Mouse (Mus musculus): ENCODE measurements around the gene Prpsap1. TPM values are rescaled to one million over a fixed set of nuclear protein-coding genes. Genes with fewer than 3 reads are reported as not detected.

Prpsap1 gene
- 10 to 100 TPM; 25.1 to 29.4 TPM for total RNA-seq (2021)
- long read RNA-seq, experiment 1, transcript Prpsap1-201 (10 exons, 1,841 nt): major isoform, 33 of 38 reads
- long read RNA-seq, experiment 1, partial matches to known transcripts: 0 of 38 reads
- long read RNA-seq, experiment 1, other reads (novel, unspliced or antisense): 5 of 38 reads
- long read RNA-seq, experiment 2, transcript Prpsap1-201 (10 exons, 1,841 nt): major isoform, 9 of 12 reads
- long read RNA-seq, experiment 2, partial matches to known transcripts: 0 of 12 reads
- long read RNA-seq, experiment 2, other reads (novel, unspliced or antisense): 0 of 12 reads

- DNase-seq: peak; percentile 69 to 72
These were observed at the start of gene Prpsap1 for GRCm38 (mm10) chr11:116493795-116494252. Gene Prpsap1 (minus strand): TSS chr11:116494202.

GRCm38 (mm10) chr11:116543110-116543509, 49.1 kb upstream of the Prpsap1 start:
- peak in 1 of 2 experiments; percentile 41 for DNase-seq

- DNase-seq: no peak
These were observed 47.2 kb upstream of the Prpsap1 start for GRCm38 (mm10) chr11:116541183-116541582.

GRCm38 (mm10) chr11:116538142-116538735, 44.2 kb upstream of the Prpsap1 start:
- no peak for DNase-seq

GRCm38 (mm10) chr11:116537388-116537787, 43.4 kb upstream of the Prpsap1 start:
- no peak for DNase-seq

- DNase-seq: no peak
These were observed 42.7 kb upstream of the Prpsap1 start for GRCm38 (mm10) chr11:116536685-116537084.

GRCm38 (mm10) chr11:116534154-116534865, 40.3 kb upstream of the Prpsap1 start:
- DNase-seq: peak; percentile 80 to 87

- DNase-seq: peak; percentile 36 to 60
These were observed 39.5 kb upstream of the Prpsap1 start for GRCm38 (mm10) chr11:116533341-116534153.

- peak; percentile 83 to 84 for DNase-seq
These were observed 38.9 kb upstream of the Prpsap1 start for GRCm38 (mm10) chr11:116532810-116533338.

- no peak for DNase-seq
These were observed 38.3 kb upstream of the Prpsap1 start for GRCm38 (mm10) chr11:116532262-116532809.

GRCm38 (mm10) chr11:116531371-116532191, 37.6 kb upstream of the Prpsap1 start:
- DNase-seq: peak in 1 of 2 experiments; percentile 28

- no peak for DNase-seq
These were observed 36.5 kb upstream of the Prpsap1 start, which contains the start of gene Sphk1 for GRCm38 (mm10) chr11:116530187-116531147. Gene Sphk1 (plus strand): TSS chr11:116530925.

GRCm38 (mm10) chr11:116528636-116529320, 34.8 kb upstream of the Prpsap1 start:
- DNase-seq: no peak

GRCm38 (mm10) chr11:116523699-116524189, 29.7 kb upstream of the Prpsap1 start:
- peak; percentile 45 to 76 for DNase-seq

- peak; percentile 56 to 60 for DNase-seq
These were observed 29.1 kb upstream of the Prpsap1 start for GRCm38 (mm10) chr11:116522886-116523698.

- DNase-seq: no peak
These were observed 28.0 kb upstream of the Prpsap1 start for GRCm38 (mm10) chr11:116522046-116522445.

GRCm38 (mm10) chr11:116521143-116521542, 27.1 kb upstream of the Prpsap1 start:
- DNase-seq: no peak
